Mouse (Mus musculus): ENCODE data around the gene Galt. TPM values are rescaled to one million over a fixed set of nuclear protein-coding genes. Genes with fewer than 3 reads are reported as not detected.

Galt gene
- polyA plus RNA-seq, 1 experiment from 2014 or later = 26.9 TPM

DNA sequence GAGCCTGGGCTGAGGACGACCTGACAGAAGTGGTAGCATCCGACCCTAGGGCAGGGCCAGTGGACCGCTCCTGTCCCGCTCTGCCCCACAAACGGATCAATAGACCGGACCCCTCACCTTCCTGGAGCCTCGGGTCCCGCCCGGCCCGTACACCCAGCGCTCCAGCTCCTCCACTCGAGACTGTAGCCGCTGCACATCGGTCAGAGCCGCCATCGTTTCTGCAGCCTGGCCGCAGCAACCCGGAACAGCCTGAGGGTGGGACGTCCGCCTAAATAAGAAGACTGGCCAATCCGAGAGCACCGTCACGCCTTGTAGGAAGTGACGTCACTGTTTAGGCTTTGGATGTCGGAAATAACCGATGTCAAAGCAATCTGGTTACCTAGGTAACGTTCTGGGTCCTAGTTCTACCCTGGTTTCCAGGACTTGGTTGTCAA lies 32.1 kb upstream of the Galt start, which contains the start of gene Dctn3:
Gene Dctn3, minus strand, starts transcription at position 253 of the 434 bp plus-strand sequence.
- H3K4me3 ChIP-seq (ENCODE audit: low read depth, low read length) = peak within 1 kb of the TSS; percentile 88
- H3K36me3 ChIP-seq (ENCODE audit: insufficient read depth) = peaks cover 19% of the 10 kb centered on the region
- peak within 1 kb of the TSS; percentile 89 for H3K4me2 ChIP-seq
- no peaks in the 10 kb centered on the region for H3K4me1 ChIP-seq (ENCODE audit: insufficient read depth)
- DNase-seq (peak; percentile 98), ATAC-seq (ENCODE audit: insufficient read depth) (peak; percentile 98)
- peak within 1 kb of the TSS; percentile 81 for H3K9ac ChIP-seq
- no peak for TF ChIP-seq CTCF (IDR thresholded peaks at IDR 0.05; ENCODE audit: low read depth)
- peaks cover 41% of the 10 kb centered on the region for H3K27me3 ChIP-seq (ENCODE audit: insufficient read depth, low read length)
- no peaks in the 10 kb centered on the region for H3K9me3 ChIP-seq (ENCODE audit: low read depth, low read length)
- under 1% methylated on average over 27 of the region's 27 CpGs for WGBS
- H3K27ac ChIP-seq (ENCODE audit: low read depth) = no peak within 1 kb of the TSS

DNA sequence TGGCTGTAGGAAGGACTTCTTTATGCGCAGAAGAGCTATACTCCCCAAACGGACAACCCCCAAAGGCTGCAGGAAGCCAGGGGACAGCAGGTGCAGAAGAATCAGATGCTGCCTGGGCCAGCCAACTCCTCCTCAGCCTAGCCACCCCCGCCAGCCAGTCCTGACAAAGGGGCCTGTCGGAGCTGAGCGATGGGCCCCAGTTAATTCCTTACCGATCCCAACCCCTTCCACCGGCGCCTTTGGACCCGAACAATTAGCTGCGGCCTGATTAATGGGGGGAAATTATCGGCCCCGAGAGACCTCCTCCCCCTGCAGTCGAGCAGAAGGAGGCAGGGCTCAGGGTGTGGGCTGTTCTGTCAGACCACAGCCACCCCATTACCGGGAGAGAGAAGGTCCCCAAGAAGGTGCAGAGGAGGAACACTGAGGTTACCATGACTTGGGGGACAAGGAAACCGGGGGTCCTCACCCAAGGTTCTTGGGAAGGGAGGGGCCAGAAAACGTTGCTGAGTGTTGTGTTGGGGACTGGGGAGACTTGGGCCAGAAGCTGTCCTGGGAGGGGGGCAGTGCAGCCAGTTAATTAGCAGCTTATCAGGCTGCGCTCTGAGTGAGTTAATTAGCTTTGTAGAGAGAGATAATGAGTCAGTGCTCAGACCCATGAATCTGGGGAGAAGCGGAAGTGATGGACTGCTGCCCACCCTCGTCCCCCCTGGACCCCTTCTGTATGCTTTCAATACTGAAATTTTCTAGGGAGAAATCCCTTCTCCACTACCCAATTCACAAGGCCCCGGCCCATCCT lies 28.0 kb upstream of the Galt start:
- Histone ChIP-seq H3K4me2 (no peak overlapping the region), H3K4me1 (ENCODE audit: insufficient read depth) (no peaks in the 10 kb centered on the region), H3K4me3 (ENCODE audit: low read depth, low read length) (no peak overlapping the region), H3K9me3 (ENCODE audit: low read depth, low read length) (no peaks in the 10 kb centered on the region), H3K36me3 (ENCODE audit: insufficient read depth) (no peaks in the 10 kb centered on the region), H3K27ac (ENCODE audit: low read depth) (no peak overlapping the region), H3K27me3 (ENCODE audit: insufficient read depth, low read length) (peaks cover 78% of the 10 kb centered on the region), H3K9ac (no peak overlapping the region)
- ATAC-seq (ENCODE audit: insufficient read depth) (no peak), DNase-seq (no peak)
- WGBS = 19% methylated on average over 20 of the region's 20 CpGs
- no peak for TF ChIP-seq CTCF (IDR thresholded peaks at IDR 0.05; ENCODE audit: low read depth)

DNA sequence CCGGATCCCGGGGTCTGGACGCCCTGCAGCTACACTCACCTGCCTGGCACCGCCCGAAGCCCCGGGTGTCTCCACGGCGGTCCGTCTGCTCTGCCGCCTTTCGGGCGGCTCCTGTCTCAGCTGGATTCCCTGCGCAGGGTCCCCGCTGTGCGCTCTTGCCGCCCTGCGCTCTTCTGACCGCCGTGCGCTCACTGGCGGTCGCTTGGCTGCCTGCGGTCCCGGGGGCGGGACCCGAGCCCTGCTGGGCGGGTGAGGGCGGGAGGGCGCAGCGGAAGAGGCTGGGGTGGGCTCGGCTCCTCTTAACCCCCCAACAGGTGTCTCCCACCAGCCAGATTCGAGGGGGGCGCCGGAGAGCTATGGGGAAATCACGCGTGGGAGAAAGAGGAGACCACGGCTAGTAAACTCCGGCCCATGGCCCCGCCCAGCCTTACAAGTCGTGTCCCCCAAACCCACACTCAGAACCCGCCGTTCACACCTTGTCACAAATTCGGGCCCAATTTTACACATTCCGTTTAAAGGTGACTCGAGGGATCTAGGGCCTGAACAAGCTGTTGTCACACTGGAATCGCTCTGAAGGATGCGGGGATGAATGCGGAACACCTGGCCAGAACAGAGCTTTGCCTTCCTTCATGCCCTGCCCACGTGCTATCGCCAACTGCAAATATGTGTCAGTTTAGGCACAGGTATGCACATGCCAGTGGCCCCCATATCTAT lies 23.8 kb upstream of the Galt start, which contains the start of gene Arid3c:
Gene Arid3c, minus strand, starts transcription at position 91 of the 714 bp plus-strand sequence.
- Histone ChIP-seq H3K27ac (ENCODE audit: low read depth) (no peak within 1 kb of the TSS), H3K4me3 (ENCODE audit: low read depth, low read length) (peak within 1 kb of the TSS; percentile 34), H3K4me2 (peak within 1 kb of the TSS; percentile 62), H3K9ac (no peak within 1 kb of the TSS; the same call in 1 of the 2 replicates), H3K9me3 (ENCODE audit: low read depth, low read length) (no peaks in the 10 kb centered on the region), H3K4me1 (ENCODE audit: insufficient read depth) (no peaks in the 10 kb centered on the region), H3K36me3 (ENCODE audit: insufficient read depth) (no peaks in the 10 kb centered on the region), H3K27me3 (ENCODE audit: insufficient read depth, low read length) (peaks cover 67% of the 10 kb centered on the region)
- DNase-seq (peak; percentile 54), ATAC-seq (ENCODE audit: insufficient read depth) (peak; percentile 38; the same call in 1 of the 2 replicates)
- WGBS = 1% methylated on average over 50 of the region's 50 CpGs
- no peak for TF ChIP-seq CTCF (IDR thresholded peaks at IDR 0.05; ENCODE audit: low read depth)

DNA sequence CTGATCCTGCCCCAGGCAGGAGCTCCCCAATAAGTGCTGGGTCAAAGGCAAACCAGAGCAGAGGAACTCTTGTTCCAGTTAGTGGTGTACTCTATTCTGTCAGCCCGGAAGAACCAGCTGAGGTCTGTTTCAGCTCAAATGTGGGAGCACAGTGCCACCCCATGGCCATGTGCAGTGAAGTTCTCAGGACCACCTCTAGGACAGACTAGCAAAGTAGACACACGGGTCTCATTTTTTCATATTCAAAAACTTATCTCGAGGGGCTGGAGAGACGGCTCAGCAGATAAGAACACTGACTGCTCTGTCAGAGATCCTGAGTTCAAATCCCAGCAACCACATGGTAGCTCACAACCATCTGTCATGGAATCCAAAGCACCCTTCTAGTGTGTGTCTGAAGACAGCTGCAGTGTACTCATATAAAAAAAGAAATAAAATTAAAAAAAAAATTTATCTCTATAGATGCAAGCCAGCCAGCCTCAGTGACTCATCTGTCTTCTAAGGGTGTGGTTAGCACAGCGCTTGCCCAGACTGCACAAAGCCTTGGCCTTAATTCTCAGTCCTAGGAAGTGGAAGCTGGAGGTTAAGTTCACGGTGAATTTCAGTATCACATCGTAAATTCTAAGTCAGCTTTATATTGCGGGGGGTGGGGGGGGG lies 17.3 kb upstream of the Galt start:
- ATAC-seq (ENCODE audit: insufficient read depth) (0 out of 2 replicates have a peak, but pooled peaks have one; percentile 45), DNase-seq (peak; percentile 88)
- Histone ChIP-seq H3K4me1 (ENCODE audit: insufficient read depth) (no peaks in the 10 kb centered on the region), H3K4me2 (no peak overlapping the region), H3K9me3 (ENCODE audit: low read depth, low read length) (no peaks in the 10 kb centered on the region), H3K9ac (no peak overlapping the region), H3K27me3 (ENCODE audit: insufficient read depth, low read length) (peaks cover 10% of the 10 kb centered on the region; the same call in 1 of the 2 replicates), H3K27ac (ENCODE audit: low read depth) (no peak overlapping the region), H3K4me3 (ENCODE audit: low read depth, low read length) (no peak overlapping the region), H3K36me3 (ENCODE audit: insufficient read depth) (peaks cover 15% of the 10 kb centered on the region)
- 32% methylated on average over 8 of the region's 8 CpGs for WGBS
- TF ChIP-seq CTCF (IDR thresholded peaks at IDR 0.05; ENCODE audit: low read depth) = peak; percentile 88

DNA sequence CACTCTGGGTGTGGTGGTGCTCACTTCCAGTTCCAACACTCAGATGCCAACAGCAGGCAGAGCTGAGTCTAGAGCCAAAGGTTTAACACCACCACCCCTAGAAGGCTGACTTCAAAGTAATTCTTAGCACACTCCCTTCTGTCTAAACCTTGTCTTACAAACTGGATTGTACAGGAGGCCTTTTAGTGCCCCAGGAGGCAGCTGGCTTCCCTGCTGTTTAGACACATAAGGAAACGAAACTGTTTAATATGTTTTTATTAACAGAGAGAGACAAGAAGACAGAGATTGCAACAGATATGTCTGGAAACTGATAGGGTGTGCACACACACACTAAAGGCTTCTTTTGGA lies 16.8 kb upstream of the Galt start:
- no peak overlapping the region for H3K27ac ChIP-seq (ENCODE audit: low read depth)
- DNase-seq = no peak
- H3K36me3 ChIP-seq (ENCODE audit: insufficient read depth) = peaks cover 15% of the 10 kb centered on the region
- no peak for TF ChIP-seq CTCF (IDR thresholded peaks at IDR 0.05; ENCODE audit: low read depth)
- H3K27me3 ChIP-seq (ENCODE audit: insufficient read depth, low read length) = 0 out of 2 replicates have a peak, but pooled peaks cover 5% of the 10 kb centered on the region
- no peaks in the 10 kb centered on the region for H3K9me3 ChIP-seq (ENCODE audit: low read depth, low read length)
- no peaks in the 10 kb centered on the region for H3K4me1 ChIP-seq (ENCODE audit: insufficient read depth)
- H3K4me3 ChIP-seq (ENCODE audit: low read depth, low read length) = no peak overlapping the region
- no peak overlapping the region for H3K4me2 ChIP-seq
- WGBS = 52% methylated on average over 1 of the region's 1 CpGs
- H3K9ac ChIP-seq = no peak overlapping the region
- no peak for ATAC-seq (ENCODE audit: insufficient read depth)

DNA sequence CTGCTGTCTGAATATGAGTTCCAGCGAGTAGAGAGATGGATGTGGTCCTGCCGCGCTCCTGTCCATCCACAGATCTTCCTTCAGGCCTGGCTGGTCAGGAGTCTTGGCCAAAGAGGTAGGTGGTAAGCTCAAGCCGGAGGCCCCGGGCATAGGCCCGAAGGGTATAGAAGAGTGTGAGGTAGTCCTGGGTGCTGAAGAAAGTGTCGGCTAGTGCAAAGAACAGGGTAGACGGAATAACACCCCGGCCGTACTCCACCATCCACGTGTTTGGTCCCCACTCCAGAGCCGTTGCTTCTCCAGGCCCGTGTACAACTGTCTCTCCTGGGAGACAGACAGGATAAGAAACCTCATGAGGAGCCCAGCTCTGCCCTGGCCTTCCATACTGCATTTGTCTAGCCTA lies 15.8 kb upstream of the Galt start:
- no peak for ATAC-seq (ENCODE audit: insufficient read depth)
- 88% methylated on average over 13 of the region's 13 CpGs for WGBS
- H3K4me2 ChIP-seq = no peak overlapping the region

More for the DNA sequence above, 15.8 kb upstream of the Galt start:
- H3K9me3 ChIP-seq (ENCODE audit: low read depth, low read length) = no peaks in the 10 kb centered on the region
- no peaks in the 10 kb centered on the region for H3K27me3 ChIP-seq (ENCODE audit: insufficient read depth, low read length)
- no peak overlapping the region for H3K4me3 ChIP-seq (ENCODE audit: low read depth, low read length)
- no peak for DNase-seq
- no peaks in the 10 kb centered on the region for H3K4me1 ChIP-seq (ENCODE audit: insufficient read depth)
- no peak overlapping the region for H3K27ac ChIP-seq (ENCODE audit: low read depth)
- TF ChIP-seq CTCF (IDR thresholded peaks at IDR 0.05; ENCODE audit: low read depth) = no peak
- no peak overlapping the region for H3K9ac ChIP-seq
- peaks cover 15% of the 10 kb centered on the region for H3K36me3 ChIP-seq (ENCODE audit: insufficient read depth)
